Mouse (Mus musculus): ENCODE measurements at regions not wholly inside any gene's neighbourhood (a gene's known extent, or its start where the extent isn't known, plus 50 kb on each side); places are given as distances from the start of the nearest gene placed in this dataset.

DNA sequence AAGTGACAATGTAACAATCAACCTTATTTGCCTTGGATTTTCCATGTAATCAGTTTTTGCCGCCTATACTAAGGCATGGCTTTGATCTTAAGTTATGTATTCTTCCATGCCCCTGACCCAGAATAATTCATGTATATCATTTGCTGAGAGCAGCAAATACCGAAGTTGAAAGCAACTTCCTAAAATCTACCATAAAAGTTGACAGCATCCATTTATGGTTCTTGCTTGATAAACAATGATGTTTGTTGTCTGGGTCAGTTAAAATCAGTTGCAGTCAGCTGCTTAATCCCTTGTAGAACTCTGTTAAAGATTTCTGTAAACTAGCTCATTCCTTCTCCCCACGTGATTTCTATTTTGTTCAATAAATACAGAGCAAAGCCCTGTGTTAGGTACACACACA, 214.5 kb upstream of the Vstm2b start:
- Histone ChIP-seq H3K4me1 (ENCODE audit: control insufficient read depth, insufficient read depth, low read length) (no peaks in the 10 kb centered on the region), H3K27ac (ENCODE audit: insufficient read depth, low read length) (no peak overlapping the region), H3K27me3 (ENCODE audit: control insufficient read depth, insufficient read depth, low read length) (no peaks in the 10 kb centered on the region), H3K4me3 (replicated peaks; ENCODE audit: insufficient read depth, low read depth, low read length) (no peak overlapping the region)
- TF ChIP-seq CTCF (IDR thresholded peaks at IDR 0.05; ENCODE audit: borderline replicate concordance, insufficient read depth, low read depth, low read length) (no peak), POLR2A (IDR thresholded peaks at IDR 0.05; ENCODE audit: borderline replicate concordance, insufficient read depth, low read length) (no peak)
- no peak for DNase-seq
- 32% methylated on average over 3 of the region's 3 CpGs for WGBS

- 89% methylated on average over 3 of the region's 3 CpGs for WGBS
- Histone ChIP-seq H3K27me3 (ENCODE audit: control insufficient read depth, insufficient read depth, low read length) (no peaks in the 10 kb centered on the region), H3K4me1 (ENCODE audit: control insufficient read depth, insufficient read depth, low read length) (no peaks in the 10 kb centered on the region), H3K27ac (ENCODE audit: insufficient read depth, low read length) (no peak overlapping the region), H3K4me3 (replicated peaks; ENCODE audit: insufficient read depth, low read depth, low read length) (no peak overlapping the region)
- no peak for DNase-seq
- TF ChIP-seq POLR2A (IDR thresholded peaks at IDR 0.05; ENCODE audit: borderline replicate concordance, insufficient read depth, low read length) (no peak), CTCF (IDR thresholded peaks at IDR 0.05; ENCODE audit: borderline replicate concordance, insufficient read depth, low read depth, low read length) (no peak)
Observed at GRCm38 (mm10) chr7:40687005-40687404, 211.1 kb upstream of the Vstm2b start.

DNA sequence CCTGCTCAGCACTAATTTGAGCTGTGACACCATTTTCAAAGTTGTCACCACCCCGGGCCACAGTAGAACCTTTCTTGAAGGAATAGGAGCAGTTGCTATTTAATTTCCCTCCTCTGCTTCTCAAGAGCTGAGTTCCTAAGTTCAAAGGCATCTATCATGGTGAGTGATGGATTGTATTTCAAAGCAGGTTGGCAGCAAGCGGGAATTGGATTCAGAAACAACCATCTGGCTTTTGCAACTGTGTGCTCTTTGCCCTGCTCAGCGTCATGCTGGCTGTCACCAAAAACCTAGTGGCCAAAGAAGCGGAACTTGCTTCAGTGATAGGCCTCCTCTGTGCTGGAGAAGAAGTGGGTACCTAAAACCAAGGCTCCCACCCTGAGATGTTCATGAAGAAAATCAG, 209.6 kb upstream of the Vstm2b start:
- TF ChIP-seq CTCF (IDR thresholded peaks at IDR 0.05; ENCODE audit: borderline replicate concordance, insufficient read depth, low read depth, low read length), result no peak
- no peak for TF ChIP-seq POLR2A (IDR thresholded peaks at IDR 0.05; ENCODE audit: borderline replicate concordance, insufficient read depth, low read length)
- H3K27ac ChIP-seq (ENCODE audit: insufficient read depth, low read length), result no peak overlapping the region
- no peak for DNase-seq
- WGBS, result 62% methylated on average over 4 of the region's 4 CpGs
- no peaks in the 10 kb centered on the region for H3K4me1 ChIP-seq (ENCODE audit: control insufficient read depth, insufficient read depth, low read length)
- H3K4me3 ChIP-seq (replicated peaks; ENCODE audit: insufficient read depth, low read depth, low read length), result no peak overlapping the region
- no peaks in the 10 kb centered on the region for H3K27me3 ChIP-seq (ENCODE audit: control insufficient read depth, insufficient read depth, low read length)

GRCm38 (mm10) chr7:40693755-40694154, 204.4 kb upstream of the Vstm2b start:
- H3K27ac ChIP-seq (ENCODE audit: insufficient read depth, low read length), result no peak overlapping the region
- H3K27me3 ChIP-seq (ENCODE audit: control insufficient read depth, insufficient read depth, low read length), result no peaks in the 10 kb centered on the region
- H3K4me3 ChIP-seq (replicated peaks; ENCODE audit: insufficient read depth, low read depth, low read length), result no peak overlapping the region
- DNase-seq, result no peak
- WGBS, result 68% methylated on average over 5 of the region's 5 CpGs
- TF ChIP-seq POLR2A (IDR thresholded peaks at IDR 0.05; ENCODE audit: borderline replicate concordance, insufficient read depth, low read length) (no peak), CTCF (IDR thresholded peaks at IDR 0.05; ENCODE audit: borderline replicate concordance, insufficient read depth, low read depth, low read length) (no peak)
- no peaks in the 10 kb centered on the region for H3K4me1 ChIP-seq (ENCODE audit: control insufficient read depth, insufficient read depth, low read length)

- Histone ChIP-seq H3K27ac (ENCODE audit: insufficient read depth, low read length) (no peak overlapping the region), H3K27me3 (ENCODE audit: control insufficient read depth, insufficient read depth, low read length) (no peaks in the 10 kb centered on the region), H3K4me3 (replicated peaks; ENCODE audit: insufficient read depth, low read depth, low read length) (no peak overlapping the region), H3K4me1 (ENCODE audit: control insufficient read depth, insufficient read depth, low read length) (no peaks in the 10 kb centered on the region; the same call in 1 of the 2 replicates)
- no peak for TF ChIP-seq CTCF (IDR thresholded peaks at IDR 0.05; ENCODE audit: borderline replicate concordance, insufficient read depth, low read depth, low read length)
- no peak for TF ChIP-seq POLR2A (IDR thresholded peaks at IDR 0.05; ENCODE audit: borderline replicate concordance, insufficient read depth, low read length)
- no peak for DNase-seq
- WGBS, result 80% methylated on average over 8 of the region's 8 CpGs
Observed at GRCm38 (mm10) chr7:40697551-40697950, 200.6 kb upstream of the Vstm2b start.

- Histone ChIP-seq H3K4me3 (replicated peaks; ENCODE audit: insufficient read depth, low read depth, low read length) (no peak overlapping the region), H3K4me1 (ENCODE audit: control insufficient read depth, insufficient read depth, low read length) (no peaks in the 10 kb centered on the region; the same call in 1 of the 2 replicates), H3K27me3 (ENCODE audit: control insufficient read depth, insufficient read depth, low read length) (no peaks in the 10 kb centered on the region), H3K27ac (ENCODE audit: insufficient read depth, low read length) (no peak overlapping the region)
- TF ChIP-seq CTCF (IDR thresholded peaks at IDR 0.05; ENCODE audit: borderline replicate concordance, insufficient read depth, low read depth, low read length), result no peak
- DNase-seq, result no peak
- 56% methylated on average over 3 of the region's 3 CpGs for WGBS
Observed at GRCm38 (mm10) chr7:40698309-40698708, 199.8 kb upstream of the Vstm2b start.

GRCm38 (mm10) chr7:40699633-40700032, 198.5 kb upstream of the Vstm2b start:
- H3K27ac ChIP-seq (ENCODE audit: insufficient read depth, low read length), result no peak overlapping the region
- no peak for TF ChIP-seq CTCF (IDR thresholded peaks at IDR 0.05; ENCODE audit: borderline replicate concordance, insufficient read depth, low read depth, low read length)
- TF ChIP-seq POLR2A (IDR thresholded peaks at IDR 0.05; ENCODE audit: borderline replicate concordance, insufficient read depth, low read length), result no peak
- 95% methylated on average over 1 of the region's 1 CpGs for WGBS
- no peaks in the 10 kb centered on the region for H3K27me3 ChIP-seq (ENCODE audit: control insufficient read depth, insufficient read depth, low read length)
- no peak for DNase-seq
- H3K4me1 ChIP-seq (ENCODE audit: control insufficient read depth, insufficient read depth, low read length), result no peaks in the 10 kb centered on the region; the same call in 1 of the 2 replicates
- no peak overlapping the region for H3K4me3 ChIP-seq (replicated peaks; ENCODE audit: insufficient read depth, low read depth, low read length)

DNA sequence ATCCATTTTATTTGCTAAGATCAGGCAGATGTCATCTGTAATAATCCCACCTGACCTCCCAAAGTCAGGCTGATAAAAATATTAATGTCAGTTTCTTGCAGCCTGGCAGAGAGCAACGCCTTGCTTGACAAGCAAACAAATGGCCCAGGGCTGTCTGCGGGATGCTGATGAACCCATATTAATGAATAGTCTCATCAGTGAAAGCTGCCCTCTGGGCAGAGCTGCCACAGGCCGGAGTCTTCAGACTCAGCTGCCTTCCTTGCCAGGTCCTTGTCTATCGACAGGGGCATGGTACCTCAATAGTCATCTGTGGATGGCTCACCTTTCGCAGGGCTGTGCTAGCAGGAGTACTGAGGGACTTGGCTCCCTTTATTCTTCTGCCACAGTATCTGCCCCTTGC, 197.5 kb upstream of the Vstm2b start:
- Histone ChIP-seq H3K4me3 (replicated peaks; ENCODE audit: insufficient read depth, low read depth, low read length) (no peak overlapping the region), H3K4me1 (ENCODE audit: control insufficient read depth, insufficient read depth, low read length) (no peaks in the 10 kb centered on the region; the same call in 1 of the 2 replicates), H3K27ac (ENCODE audit: insufficient read depth, low read length) (no peak overlapping the region), H3K27me3 (ENCODE audit: control insufficient read depth, insufficient read depth, low read length) (no peaks in the 10 kb centered on the region)
- 76% methylated on average over 5 of the region's 5 CpGs for whole genome bisulfite sequencing
- no peak for TF ChIP-seq CTCF (IDR thresholded peaks at IDR 0.05; ENCODE audit: borderline replicate concordance, insufficient read depth, low read depth, low read length)
- no peak for TF ChIP-seq POLR2A (IDR thresholded peaks at IDR 0.05; ENCODE audit: borderline replicate concordance, insufficient read depth, low read length)
- no peak for DNase-seq

All from cerebellum, adult 2 months (tissue).